Mouse (Mus musculus) megakaryocyte, adult 5-6 weeks (primary cell): ENCODE measurements around the gene Fbxo36. TPM values are rescaled to one million over a fixed set of nuclear protein-coding genes. Genes with fewer than 3 reads are reported as not detected.

Experiments
- ATAC-seq: 2 replicates; pipeline ENCODE4 v1.8.0; 2016; ENCODE audit warnings: mild to moderate bottlenecking, inconsistent platforms; ENCODE audit not compliant: poor library complexity, severe bottlenecking
- total RNA-seq, 2 experiments: library from RNA; stranded (forward) in 1 of 2; stranded (reverse) in 1 of 2; fragments of 153-499, 151-499 nt in 1 of 2; fragments of 221-1000, 200-1000 nt in 1 of 2; gene quantifications; 2 replicates each; pipeline versions ENCODE4 v1.2.3 to v1.2.4; 2015 to 2017

Fbxo36 gene
- total RNA-seq, 2 experiments from 2014 or later = 0.73 to 2.8 TPM

GRCm38 (mm10) chr1:84855756-84856155 lies 16.1 kb downstream of the Fbxo36 start:
- no peak for ATAC-seq

GRCm38 (mm10) chr1:84859597-84859996 lies 20.0 kb downstream of the Fbxo36 start:
- ATAC-seq = no peak

DNA sequence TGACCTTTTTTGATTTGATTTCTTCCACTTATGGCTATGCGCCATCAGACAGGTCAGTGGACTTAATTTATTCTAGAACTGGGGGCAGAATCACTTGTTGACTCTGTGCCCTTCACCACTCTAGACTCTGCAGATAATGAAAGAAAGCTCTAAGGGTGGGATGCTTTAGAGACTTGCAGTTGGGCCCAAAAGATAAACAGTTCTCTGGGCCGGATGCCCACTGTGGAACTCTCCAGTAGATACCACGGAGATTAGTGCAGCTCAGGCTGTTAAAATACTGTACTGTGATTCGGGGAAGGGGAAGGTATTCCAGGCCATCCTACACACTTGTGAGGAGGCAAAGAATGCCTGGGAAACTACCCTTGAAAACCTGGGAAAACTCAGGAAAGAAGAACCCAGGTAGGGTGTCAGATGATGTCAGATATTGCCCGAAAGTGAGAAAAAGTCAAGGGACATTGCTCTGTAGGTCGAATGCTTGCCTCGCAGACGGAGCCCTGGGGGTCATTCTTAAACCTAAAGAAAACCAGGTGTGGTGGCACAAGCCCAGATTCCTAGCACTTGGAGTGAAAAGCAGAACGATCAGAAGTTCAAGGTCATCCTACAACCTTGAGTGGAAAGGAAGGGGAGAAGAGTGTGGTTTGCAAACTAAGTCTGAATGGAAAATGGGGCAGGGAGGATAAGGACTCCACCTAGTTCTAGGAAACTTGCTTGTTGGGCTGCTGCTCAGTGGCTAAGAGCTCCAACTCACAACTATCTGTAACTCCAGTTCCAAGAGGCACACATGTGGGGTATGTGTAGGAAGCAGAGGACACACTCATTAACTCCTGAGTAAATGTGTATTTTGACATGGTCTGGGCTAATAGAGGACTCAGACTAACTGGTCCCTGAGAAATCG lies 21.0 kb downstream of the Fbxo36 start:
- no peak for ATAC-seq

GRCm38 (mm10) chr1:84861255-84861630 lies 21.6 kb downstream of the Fbxo36 start:
- ATAC-seq = no peak

DNA sequence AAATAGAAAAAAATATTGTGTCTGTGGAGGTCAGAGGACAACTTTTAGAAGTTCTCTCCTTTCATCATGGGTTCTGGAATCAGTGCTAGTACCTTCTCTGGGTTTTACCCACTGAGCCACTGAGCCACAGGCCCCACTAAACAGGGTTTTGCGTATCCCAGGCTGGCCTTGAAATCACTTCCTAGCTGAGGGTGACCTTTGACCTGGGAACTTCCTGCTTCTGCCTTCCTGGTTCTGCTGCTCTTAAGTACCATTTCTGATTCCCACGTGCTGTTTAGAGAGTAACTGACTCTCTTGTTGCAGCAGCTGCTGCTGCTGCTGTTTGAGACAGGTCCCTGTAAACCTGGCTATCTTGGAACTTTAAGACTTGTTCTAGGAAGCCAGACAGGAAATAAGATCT lies 25.0 kb downstream of the Fbxo36 start:
- ATAC-seq = peak; percentile 54

DNA sequence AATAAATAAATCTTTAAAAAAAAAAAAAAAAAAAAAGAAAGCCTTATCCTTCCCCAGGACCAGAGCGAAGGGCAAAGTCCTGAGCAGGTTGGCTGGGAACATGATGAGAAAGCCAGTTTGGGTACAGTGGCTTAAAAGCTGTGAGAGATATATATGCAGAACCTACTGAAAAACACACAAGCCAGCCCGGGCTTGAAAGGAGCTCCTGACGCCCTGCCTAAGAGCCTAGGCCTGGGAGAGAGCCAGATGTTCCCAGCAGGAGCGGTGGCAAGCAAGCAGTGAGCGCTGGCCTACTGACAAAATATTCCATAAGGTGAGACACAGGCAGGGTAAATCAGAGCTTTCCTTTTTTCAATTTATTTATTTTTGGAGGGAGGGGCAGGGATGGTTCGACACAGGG lies 26.6 kb downstream of the Fbxo36 start:
- ATAC-seq = no peak

- ATAC-seq = no peak
Measured at GRCm38 (mm10) chr1:84866706-84867230, 27.1 kb downstream of the Fbxo36 start.

DNA sequence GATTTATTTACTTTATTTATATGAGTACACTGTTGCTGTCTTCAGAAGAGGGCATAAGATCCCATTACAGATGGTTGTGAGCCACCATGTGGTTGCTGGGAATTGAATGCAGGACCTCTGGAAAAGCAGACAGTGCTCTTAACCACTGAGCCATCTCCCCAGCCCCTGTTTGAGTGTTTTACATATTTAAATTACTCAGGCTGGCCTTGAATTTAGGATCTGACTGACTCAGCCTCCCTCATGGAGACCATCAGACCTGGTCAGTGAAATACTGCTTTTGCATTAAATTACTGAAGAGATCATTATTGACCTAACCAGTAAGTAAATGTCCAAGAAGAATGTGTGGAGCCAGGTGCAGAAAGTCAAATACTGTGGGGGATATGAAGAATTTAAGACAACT lies 28.7 kb downstream of the Fbxo36 start:
- ATAC-seq = no peak

DNA sequence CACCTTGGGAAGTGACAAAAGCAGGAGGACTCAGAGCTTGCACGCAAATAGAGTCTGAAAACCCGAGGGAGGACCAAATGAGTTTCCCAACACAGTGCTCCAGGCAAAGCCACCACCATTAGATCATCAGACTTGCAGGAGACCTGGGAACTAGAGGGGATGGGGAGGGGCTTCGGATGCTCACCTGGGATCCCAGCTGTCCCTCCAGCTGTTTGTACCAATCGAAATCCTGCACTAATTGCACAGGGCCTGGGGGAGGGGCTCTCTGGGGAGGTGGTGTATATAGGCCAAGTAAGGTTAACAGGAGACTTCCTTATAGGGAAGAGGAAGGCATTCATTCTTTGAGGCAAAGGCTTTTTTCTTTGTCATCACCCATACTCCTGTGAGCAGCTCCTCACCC lies 29.2 kb downstream of the Fbxo36 start:
- no peak for ATAC-seq

DNA sequence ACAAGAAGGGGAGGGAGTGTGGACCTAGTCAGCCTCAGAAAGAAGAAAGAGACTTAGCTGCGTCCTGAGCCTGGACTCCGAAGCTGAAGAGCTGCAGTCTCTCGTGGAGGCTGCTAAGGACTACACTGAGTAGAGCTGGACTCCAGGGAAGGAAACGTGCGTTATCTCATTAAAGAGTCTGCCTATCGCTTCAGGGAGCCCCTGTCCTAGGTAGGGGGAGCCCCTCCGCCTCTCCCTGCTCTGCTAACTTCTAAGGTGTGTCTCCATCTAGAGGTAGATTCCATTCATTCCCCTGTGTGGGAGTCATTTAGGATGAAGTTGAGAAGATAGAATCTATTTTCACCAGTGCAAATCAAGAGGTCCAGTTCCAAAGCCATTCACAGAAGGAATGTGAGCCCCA lies 29.9 kb downstream of the Fbxo36 start:
- no peak for ATAC-seq

DNA sequence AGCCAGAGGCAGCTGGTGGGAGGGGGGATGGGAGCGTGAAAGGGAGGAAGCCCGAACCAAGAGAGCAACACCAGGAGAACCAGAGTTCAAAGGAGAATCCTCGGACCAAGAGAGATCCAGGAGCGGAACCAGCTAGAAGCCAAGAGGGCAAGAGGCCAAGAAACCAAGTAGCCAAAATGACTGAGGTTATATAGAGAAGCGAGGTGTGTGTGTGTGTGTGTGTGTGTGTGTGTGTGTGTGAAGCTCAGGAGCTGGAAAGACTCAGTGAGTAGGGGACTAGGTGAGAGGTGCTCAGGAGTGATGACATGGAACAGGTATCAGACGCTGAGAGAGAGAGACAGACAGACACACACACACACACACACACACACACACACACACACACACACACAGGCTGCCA lies 31.5 kb downstream of the Fbxo36 start:
- ATAC-seq = no peak

GRCm38 (mm10) chr1:84872105-84872504 lies 32.5 kb downstream of the Fbxo36 start:
- no peak for ATAC-seq

DNA sequence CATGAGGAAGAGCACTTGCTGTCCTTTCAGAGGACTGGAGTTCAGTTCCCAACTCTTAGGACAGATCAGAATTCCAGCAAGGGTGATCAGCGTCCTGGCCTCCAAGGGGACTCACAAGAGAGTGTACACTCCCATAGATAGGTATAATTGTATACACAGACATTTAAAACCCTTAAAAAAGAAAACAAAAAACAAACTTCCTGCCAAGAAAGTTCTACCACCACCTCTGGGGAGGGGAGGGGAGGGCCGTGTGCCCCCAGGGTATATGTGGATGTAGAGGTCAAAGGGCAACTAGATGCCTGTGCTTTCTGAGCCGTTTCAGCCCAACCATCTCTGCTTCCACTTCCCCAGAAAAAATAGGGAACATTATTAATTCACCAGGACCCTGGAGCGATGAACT lies 33.3 kb downstream of the Fbxo36 start:
- no peak for ATAC-seq

- no peak for ATAC-seq
Measured at GRCm38 (mm10) chr1:84877590-84877989, 37.9 kb downstream of the Fbxo36 start.

DNA sequence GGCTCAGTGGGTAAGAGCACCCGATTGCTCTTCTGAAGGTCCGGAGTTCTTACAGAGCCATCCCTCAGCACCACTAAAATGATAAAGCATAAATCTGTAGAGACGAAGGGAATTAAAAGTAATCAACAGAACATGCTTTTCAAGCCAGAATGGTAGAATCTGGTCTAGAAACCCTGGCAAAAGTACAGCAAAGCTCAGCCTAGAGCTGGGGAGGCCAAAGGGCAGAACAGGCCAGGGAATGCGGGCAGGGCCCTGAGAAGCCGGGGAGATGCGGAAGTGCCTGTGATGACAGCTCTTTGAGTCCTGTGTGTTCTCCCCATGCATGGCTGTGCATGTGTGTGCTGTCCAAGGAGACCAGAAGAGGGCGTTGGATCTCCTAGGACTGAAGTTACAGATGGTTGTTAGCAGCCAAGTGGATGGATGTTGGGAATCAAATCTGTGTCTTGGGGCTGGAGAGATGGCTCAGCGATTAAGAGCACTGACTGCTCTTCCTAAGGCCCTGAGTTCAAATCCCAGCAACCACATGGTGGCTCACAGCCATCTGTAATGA lies 40.0 kb downstream of the Fbxo36 start:
- no peak for ATAC-seq

DNA sequence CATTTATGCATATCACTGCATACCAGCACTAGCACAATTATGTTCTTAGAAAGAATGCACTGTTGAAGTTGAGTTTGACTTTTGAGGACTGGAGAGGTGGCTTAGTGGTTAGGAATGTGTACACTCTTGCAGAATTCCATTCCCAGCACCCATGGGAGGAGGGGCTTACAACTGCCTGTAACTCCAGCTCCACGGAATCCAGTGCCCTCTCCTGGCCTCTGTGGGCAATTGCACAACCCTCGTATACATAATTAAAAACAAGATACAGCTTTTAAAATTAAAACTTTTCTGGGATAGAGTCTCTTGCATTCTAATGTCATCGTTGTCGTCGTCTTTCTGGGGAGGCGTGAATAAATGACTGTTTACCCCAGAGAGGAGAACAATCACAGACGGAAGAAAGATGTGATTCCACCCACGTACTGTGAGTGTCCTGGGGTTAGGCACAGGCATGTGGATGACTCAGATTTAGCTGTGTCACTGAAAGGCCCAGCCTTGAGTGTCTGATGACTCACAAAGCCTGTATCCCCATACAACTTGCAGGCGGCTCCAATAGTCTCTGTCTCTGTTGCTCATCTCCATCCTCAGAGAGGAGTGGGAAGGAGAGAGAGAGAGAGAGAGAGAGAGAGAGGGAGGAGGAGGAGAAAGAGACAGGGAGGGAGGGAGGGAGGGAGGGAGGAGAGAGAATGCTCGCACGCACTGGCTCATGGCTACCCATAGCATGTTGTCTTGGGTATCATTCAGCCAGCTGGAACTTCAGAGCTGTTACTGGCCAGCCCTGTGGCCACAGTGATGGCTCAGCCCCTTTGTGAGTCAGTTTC lies 41.8 kb downstream of the Fbxo36 start:
- no peak for ATAC-seq

- ATAC-seq = no peak
Measured at GRCm38 (mm10) chr1:84882066-84882532, 42.5 kb downstream of the Fbxo36 start.

DNA sequence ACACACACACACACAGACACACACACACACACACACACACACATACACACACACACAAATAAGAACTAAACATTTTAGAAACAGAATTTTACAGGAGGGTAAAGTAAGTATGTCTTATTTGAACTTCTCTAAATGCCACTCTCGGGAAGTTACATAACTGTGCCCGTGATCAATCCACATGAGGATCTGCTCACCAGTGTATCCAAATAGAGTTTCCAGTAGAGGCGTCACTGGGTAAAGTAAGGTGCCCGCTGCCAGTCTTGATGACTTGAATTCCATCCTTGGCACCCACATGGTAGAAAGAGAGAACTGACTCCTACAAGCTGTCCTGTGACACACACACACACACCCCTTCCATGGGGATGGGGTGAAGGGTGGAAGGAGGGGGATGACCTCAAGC lies 43.3 kb downstream of the Fbxo36 start:
- no peak for ATAC-seq

GRCm38 (mm10) chr1:84883889-84884288 lies 44.2 kb downstream of the Fbxo36 start:
- no peak for ATAC-seq

DNA sequence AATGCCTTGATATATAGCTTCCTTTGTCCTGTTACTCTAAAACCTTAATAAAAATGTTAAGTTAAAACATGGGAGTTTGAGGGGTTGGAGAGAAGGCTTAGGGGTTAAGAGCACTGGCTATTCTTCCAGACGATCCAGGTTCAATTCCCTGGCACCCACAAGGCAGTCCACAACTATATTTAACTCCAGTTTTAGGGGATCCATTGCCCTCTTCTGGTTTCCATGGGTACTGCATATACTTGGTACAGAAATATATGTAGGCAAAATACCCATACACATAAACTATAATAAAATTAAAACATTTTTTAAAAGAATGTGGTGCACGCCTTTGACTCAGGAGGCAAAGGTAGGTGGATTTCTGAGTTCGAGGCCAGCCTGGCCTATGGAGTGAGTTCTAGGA lies 45.5 kb downstream of the Fbxo36 start:
- no peak for ATAC-seq

- peak; percentile 54 for ATAC-seq
Measured at GRCm38 (mm10) chr1:84885921-84886320, 46.3 kb downstream of the Fbxo36 start.
